22 mouse cellular contexts compared by ENCODE assay signal in the genomic region with DNA sequence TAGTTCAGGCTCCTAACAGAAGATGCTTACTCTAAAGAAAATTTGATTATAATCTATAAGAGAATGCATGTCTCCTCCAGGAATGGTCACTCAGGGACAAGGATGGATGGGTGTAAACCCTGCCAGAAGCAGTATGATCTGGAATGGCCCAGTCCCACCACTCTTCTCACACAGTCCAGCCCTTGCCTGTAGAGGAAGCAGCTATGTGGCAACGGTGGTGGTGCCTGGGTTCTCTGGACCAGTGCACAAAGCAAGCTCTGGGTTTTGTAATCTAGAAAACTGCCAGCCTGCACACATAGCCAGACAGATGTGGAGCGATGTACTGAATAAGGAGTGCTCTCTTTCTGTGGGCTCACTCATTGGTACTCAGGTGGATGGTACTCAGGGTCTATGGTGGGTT. TPM values are rescaled to one million over a fixed set of nuclear protein-coding genes. Genes with fewer than 3 reads are reported as not detected.
DNase-seq lines count a peak whose midpoint lies in the region; ATAC-seq lines count a peak whose summit lies in the region.
"Had no signal": no experiment of that assay in that cellular context is flagged by ENCODE, and none has a peak within 500 bp of the region (broad histone marks: within the 10 kb centered on the region; RNA-seq: fewer than 3 reads in every experiment).

No protein-coding gene starts in this region.

- 75% methylated on average over 2 of the region's 2 CpGs for WGBS in liver, embryonic 16.5 days (ENCODE audit: insufficient replicate concordance)

- H3K27me3 ChIP-seq in liver, embryonic 16.5 days (ENCODE audit: control insufficient read depth, insufficient read depth, low read depth, low read length): no peaks in the 10 kb centered on the region
- H3K27me3 ChIP-seq: heart, embryonic 13.5 days; hindbrain, embryonic 12.5 days; hindbrain, embryonic 15.5 days had no signal

- 0 out of 2 replicates have a peak overlapping the region, but pooled peaks have one; percentile 9 for H3K27ac ChIP-seq in liver, embryonic 16.5 days (ENCODE audit: low read length)
- H3K27ac ChIP-seq: heart, adult 2 months; heart, embryonic 10.5 days; heart, embryonic 13.5 days; hindbrain, embryonic 12.5 days; hindbrain, embryonic 15.5 days had no signal

- ATAC-seq in liver, embryonic 16.5 days (ENCODE audit: low read depth): peak; percentile 30; the same call in 1 of the 2 replicates
- peak; percentile 54 for ATAC-seq in granulocyte monocyte progenitor cell, adult 5-6 weeks (replicated peaks; ENCODE audit: poor library complexity, severe bottlenecking)
- ATAC-seq in megakaryocyte progenitor cell, adult 5-6 weeks (replicated peaks; ENCODE audit: poor library complexity): peak; percentile 27
- ATAC-seq: activated CD4-positive, CD25-positive, alpha-beta regulatory T cell, adult 4 months; forebrain, embryonic 14.5 days; forebrain, postnatal 0 days had no signal

- no peak overlapping the region for H3K4me3 ChIP-seq in liver, embryonic 16.5 days (ENCODE audit: low read depth, low read length)
- H3K4me3 ChIP-seq: heart, adult 2 months; heart, embryonic 10.5 days; heart, embryonic 13.5 days; hindbrain, embryonic 12.5 days; hindbrain, embryonic 15.5 days had no signal

- H3K36me3 ChIP-seq in liver, embryonic 16.5 days (ENCODE audit: control insufficient read depth, insufficient read depth): no peaks in the 10 kb centered on the region
- H3K36me3 ChIP-seq: heart, embryonic 10.5 days; heart, embryonic 13.5 days; hindbrain, embryonic 15.5 days had no signal

- H3K4me2 ChIP-seq in liver, embryonic 16.5 days (ENCODE audit: low read depth, low read length): no peak overlapping the region
- H3K4me2 ChIP-seq: heart, embryonic 13.5 days; hindbrain, embryonic 12.5 days; hindbrain, embryonic 15.5 days had no signal

- no peak for DNase-seq in liver
- DNase-seq in thymus, postnatal 4 days: no peak
- DNase-seq in layer of hippocampus, adult 9-10 months (ENCODE audit: low spot score): no peak
- DNase-seq: adrenal gland, adult 8-10 months; adrenal gland, postnatal 25 days; cerebellum, adult 18-20 months; cerebellum, adult 9-10 months; cerebellum, postnatal 14 days; forebrain, postnatal 0 days; gastrocnemius, postnatal 25 days; heart, adult 2 months; heart, postnatal 14 days; heart, postnatal 4 days had no signal

- H3K9ac ChIP-seq in liver, embryonic 16.5 days (ENCODE audit: low read depth, low read length): no peak overlapping the region
- H3K9ac ChIP-seq: forebrain, postnatal 0 days; heart, embryonic 13.5 days; hindbrain, embryonic 12.5 days; hindbrain, embryonic 15.5 days had no signal

- H3K9me3 ChIP-seq in liver, embryonic 16.5 days (replicated peaks; ENCODE audit: control insufficient read depth, low read length): no peaks in the 10 kb centered on the region
- H3K9me3 ChIP-seq: heart, embryonic 10.5 days; heart, embryonic 13.5 days; hindbrain, embryonic 12.5 days; hindbrain, embryonic 15.5 days had no signal

- H3K4me1 ChIP-seq in liver, embryonic 16.5 days (ENCODE audit: control insufficient read depth, low read depth, low read length): no peaks in the 10 kb centered on the region
- H3K4me1 ChIP-seq: hindbrain, embryonic 15.5 days had no signal

RNA-seq across cellular contexts. Expression of gene Mrpl33, which starts 43.8 kb away (rescaled TPM):
- 141 and 152 TPM in 2 replicates for polyA plus RNA-seq in liver, embryonic 16.5 days (2015; fragmentation: Nextera tagmentation; extraction: Ambion mirVana)
- 543 and 559 TPM in 2 replicates for total RNA-seq in granulocyte monocyte progenitor cell, adult 5-6 weeks (2014; fragmentation: Nextera tagmentation)
- 224 and 356 TPM in 2 replicates for total RNA-seq in granulocyte monocyte progenitor cell, adult 5-6 weeks (2017)
- total RNA-seq in megakaryocyte progenitor cell, adult 5-6 weeks (2015): 434 and 492 TPM in 2 replicates
- 218 and 315 TPM in 2 replicates for total RNA-seq in megakaryocyte progenitor cell, adult 5-6 weeks (2017)

RNA-seq across cellular contexts. Expression of gene Rbks, which starts 56.9 kb away (rescaled TPM):
- polyA plus RNA-seq in liver, embryonic 16.5 days (2015; fragmentation: Nextera tagmentation; extraction: Ambion mirVana): 17.6 and 18.1 TPM in 2 replicates
- total RNA-seq in granulocyte monocyte progenitor cell, adult 5-6 weeks (2014; fragmentation: Nextera tagmentation): 22.9 and 33.9 TPM in 2 replicates
- 22.4 and 28.9 TPM in 2 replicates for total RNA-seq in granulocyte monocyte progenitor cell, adult 5-6 weeks (2017)
- 25.8 and 34.6 TPM in 2 replicates for total RNA-seq in megakaryocyte progenitor cell, adult 5-6 weeks (2015)
- total RNA-seq in megakaryocyte progenitor cell, adult 5-6 weeks (2017): 17.7 and 29.3 TPM in 2 replicates

RNA-seq across cellular contexts. Expression of gene Babam2, which starts 56.9 kb away (rescaled TPM):
- 31.8 and 32.4 TPM in 2 replicates for polyA plus RNA-seq in liver, embryonic 16.5 days (2015; fragmentation: Nextera tagmentation; extraction: Ambion mirVana)
- 81.3 and 123 TPM in 2 replicates for total RNA-seq in granulocyte monocyte progenitor cell, adult 5-6 weeks (2014; fragmentation: Nextera tagmentation)
- total RNA-seq in granulocyte monocyte progenitor cell, adult 5-6 weeks (2017): 47.7 and 63.9 TPM in 2 replicates
- total RNA-seq in megakaryocyte progenitor cell, adult 5-6 weeks (2015): 101 and 117 TPM in 2 replicates
- total RNA-seq in megakaryocyte progenitor cell, adult 5-6 weeks (2017): 37.7 and 44.2 TPM in 2 replicates
